Mouse (Mus musculus) retina, adult 2 months (tissue): ENCODE measurements around the gene Oxt.
"Not testable (repeated sequence)": the region's sequence is repeated elsewhere in the genome, so short reads cannot be mapped to it uniquely, and the experiment has no call there.

Experiments
- DNase-seq: peaks from one replicate; pipeline ENCODE4 v3.0.0-alpha.2; 2012; ENCODE audit warnings: low read depth, low spot score

The Oxt gene

DNA sequence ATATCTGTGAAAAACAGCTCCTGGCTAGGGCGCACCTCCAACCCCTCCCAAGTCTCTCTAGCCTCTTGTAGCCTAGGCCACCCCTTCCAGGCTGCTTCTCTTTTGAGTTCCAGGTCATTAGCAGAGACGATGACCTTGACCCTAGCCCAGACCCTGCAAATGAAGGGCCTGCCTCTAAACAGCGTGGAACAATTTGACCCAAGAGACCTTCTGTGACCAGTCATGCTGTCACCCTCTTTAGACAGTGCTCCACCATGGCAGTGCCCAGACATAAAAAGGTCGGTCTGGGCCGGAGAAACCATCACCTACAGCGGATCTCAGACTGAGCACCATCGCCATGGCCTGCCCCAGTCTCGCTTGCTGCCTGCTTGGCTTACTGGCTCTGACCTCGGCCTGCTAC lies at the start of gene Oxt:
Oxt (plus strand) TSS at position 301 of the 400 bp plus-strand sequence.
- DNase-seq = no peak

DNA sequence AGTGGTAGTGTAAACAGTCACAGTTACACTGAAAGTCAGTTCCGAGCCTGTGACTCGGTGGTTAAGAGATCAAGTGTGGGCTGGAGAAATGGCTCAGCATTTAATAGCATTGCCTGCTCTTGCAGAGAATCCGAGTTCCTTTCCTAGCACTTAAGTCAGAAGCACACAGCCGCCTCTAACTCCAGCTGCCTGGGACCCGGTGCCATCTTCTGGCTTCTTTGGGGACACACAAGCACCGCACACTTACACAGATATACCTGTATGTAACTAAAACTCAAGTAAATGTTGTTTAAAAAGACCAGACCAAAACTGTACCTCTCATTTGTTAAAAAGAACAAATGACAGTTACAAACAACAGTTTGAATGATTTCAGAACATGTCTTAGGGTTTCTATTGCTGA lies 47.5 kb upstream of the Oxt start:
- DNase-seq = no peak

DNA sequence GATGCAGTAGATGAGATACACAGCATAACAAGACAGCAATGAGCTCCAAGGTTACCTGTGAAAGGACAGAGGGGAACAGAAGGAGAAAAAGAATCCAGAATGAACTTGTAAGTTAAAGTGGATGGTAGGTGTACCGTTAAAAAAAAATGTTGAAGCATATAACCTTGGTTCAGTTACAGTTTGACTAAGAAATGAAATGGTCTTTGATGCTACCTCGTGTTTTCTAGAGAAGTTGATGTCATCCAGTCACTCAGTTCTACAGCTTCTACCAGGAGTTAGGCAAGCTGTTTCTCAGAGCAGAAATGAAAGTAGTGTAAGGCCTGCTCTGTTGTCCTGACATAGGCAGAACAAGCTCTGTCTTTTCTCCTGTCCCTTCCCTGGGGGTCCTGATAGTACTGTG lies 46.7 kb upstream of the Oxt start:
- no peak for DNase-seq

DNA sequence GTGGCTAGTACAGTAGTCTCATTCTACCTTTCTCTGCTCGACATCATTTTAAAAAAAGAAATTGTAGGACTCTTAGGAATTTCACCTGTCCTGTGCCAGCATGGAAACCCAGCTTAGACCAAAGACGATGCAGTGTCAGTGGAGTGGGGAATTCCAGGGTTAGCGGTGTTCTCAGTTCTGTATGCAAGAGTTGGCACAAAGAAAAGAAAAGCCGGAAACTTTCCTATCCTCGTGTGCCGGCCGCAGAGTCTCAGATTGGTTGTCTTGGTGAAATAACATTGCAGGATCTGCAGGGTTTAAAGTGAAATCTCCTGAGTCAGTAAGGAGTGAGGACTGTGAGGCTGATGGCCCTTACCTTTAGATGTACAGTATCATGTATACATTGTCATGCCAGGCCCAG lies 46.0 kb upstream of the Oxt start:
- no peak for DNase-seq

DNA sequence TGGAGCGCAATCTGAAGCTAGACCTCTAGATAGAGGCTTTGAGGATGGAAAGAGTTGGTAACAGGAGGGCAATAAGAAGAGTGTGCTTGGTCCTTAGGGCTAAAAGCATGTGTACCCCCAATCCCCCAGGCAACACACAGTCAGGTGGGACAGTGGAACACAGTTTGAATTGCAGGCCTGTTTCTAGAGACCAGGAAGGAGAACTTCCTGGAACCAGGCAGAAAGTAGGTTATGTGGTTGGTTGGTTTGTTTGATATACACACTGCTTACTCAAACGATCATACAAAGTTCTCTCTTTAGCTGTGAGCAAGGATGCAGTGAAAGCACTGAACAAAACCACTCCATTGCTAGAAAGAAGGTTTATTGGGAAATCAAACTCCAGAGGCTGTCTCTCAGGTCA lies 43.8 kb upstream of the Oxt start:
- no peak for DNase-seq

DNA sequence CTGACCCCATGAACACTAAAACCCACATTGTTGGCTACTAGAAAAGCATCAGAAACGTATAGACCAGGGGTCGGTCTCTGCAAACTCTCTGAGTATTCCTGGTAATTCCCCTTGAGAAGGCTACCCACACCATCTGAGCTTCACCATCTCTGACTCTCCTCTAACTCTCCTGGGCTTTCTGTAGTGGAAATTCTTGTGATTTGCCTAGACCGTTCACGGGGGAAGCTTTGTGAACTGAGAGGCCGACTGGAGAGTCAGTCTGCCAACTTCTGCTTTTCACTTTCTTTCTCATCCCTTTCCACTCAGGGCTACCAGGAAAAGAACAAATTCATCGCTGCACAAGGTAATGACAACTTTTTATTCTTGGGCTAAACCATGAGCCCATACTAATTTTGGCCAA lies 41.0 kb upstream of the Oxt start:
- no peak for DNase-seq

DNA sequence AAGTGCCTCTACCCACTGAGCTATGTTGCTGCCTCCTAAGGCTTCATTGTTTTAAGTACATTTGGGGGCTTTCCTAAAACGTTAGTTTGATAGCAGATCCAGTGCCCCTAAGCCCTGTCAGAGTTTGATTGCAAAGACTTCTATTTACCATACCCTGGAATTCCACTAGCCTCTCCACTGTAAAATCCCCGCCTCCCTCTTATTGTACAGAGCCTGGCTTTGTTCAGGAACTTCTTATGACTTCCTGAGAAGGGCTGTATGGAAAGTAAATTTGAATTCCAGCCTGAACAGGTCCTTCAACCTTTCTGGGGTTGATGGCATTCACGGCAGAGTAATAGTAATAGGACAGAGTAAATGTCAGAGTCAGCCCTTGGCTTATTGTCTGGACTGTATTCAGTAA lies 39.1 kb upstream of the Oxt start:
- DNase-seq = no peak

DNA sequence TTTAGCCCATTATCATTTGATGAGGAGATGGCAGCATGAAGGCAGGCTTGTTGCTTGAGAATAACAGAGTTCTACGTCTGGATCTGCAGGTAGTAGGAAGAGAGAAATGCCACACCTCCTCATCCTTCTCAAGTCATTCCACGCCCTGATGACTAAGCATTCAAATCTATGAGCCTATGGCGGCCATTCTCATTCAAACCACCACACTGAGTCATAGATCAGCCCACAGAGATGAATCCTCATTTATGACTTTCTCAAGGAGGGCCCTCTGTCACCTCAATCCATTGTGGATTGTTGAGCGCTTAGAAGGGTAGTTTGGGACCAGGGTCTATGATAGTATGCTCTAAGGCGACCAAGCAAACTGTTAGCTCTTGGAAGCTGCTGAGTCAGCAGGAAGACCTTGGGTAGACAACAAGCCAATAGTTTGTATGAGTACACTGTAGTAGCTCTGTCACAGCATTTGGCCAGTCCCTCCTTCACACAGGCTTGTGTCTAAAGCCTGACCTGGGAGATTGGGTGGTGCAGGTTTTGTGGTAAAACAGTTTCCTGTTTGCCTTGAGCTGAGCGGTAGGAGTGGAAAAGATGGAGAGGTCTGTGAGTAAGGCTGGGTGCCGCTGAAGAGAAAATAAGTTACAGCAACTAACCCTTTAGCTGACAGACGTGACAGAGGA lies 37.0 kb upstream of the Oxt start:
- DNase-seq = no peak

DNA sequence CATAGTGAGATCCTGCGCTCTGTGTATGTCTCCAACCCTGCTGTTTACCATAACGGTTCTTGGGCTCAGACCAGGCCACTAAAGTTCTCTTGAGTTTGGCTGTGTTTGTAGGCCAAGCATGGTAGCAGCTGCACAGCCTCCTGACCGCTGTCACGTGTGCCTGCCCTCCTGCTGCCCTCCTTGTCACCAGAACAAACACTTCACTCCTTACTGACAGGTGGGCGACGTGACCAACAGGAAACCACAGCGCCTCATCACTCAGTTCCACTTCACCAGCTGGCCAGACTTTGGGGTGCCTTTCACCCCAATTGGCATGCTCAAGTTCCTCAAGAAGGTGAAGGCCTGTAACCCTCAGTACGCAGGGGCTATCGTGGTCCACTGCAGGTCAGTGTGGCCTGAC lies 35.7 kb upstream of the Oxt start:
- no peak for DNase-seq

DNA sequence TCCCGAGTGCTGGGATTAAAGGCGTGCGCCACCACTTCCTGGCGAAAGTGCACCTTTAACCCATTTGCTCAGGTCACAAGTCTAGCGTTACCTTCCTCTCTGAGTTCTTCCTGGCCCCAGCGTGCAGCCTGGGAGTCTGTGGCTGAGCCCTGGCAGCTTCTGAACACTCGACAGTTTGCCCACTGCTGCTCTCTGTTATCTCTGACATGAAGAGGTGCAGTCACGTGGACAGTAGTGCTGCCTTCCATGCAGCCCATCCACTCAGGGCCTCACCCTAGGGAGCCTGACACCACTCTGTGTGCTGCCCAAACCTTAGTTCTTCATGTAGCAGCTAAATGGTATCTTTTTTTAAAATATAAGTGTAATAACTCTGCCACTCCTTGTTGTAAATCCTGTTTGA lies 29.0 kb upstream of the Oxt start:
- DNase-seq = no peak

DNA sequence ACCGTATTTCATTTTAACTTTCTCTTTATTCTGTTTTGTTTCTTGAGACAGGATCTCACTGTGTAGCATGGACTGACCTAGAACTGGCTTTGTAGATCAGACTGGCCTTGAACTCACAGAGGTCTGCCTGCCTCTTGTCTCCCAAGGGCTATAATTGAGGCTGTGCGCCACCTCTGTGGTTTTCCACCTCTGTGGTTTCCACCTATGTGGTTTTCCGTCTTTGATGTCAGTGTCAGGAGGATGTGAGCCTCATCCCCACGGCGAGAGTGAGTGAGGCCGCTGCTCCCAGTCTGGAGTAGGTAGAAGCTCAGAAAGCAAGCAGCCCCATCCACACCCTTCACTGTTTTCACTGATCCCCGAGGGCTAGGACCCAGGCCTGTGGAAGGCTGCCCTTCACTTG lies 21.1 kb upstream of the Oxt start:
- DNase-seq = no peak

DNA sequence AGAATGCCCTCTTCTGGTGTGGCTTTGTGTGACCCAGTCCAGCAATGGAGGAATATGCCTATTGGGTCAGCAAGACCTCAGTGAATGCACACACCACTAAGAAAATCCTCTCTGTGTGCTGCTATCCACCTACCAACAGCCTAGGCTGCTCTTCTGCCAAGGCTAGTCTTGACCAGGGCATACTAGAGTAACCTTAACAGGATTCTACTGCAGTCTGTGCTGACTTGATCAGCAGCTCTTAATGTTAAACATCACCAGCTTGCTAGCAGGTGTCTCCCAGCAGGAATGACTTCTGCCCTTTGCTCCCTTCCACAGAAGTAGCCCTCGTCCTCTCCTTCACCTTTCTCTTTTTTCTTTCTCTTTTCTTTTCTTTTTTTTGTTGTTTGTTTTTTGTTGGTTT lies 19.7 kb upstream of the Oxt start:
- DNase-seq = no peak

DNA sequence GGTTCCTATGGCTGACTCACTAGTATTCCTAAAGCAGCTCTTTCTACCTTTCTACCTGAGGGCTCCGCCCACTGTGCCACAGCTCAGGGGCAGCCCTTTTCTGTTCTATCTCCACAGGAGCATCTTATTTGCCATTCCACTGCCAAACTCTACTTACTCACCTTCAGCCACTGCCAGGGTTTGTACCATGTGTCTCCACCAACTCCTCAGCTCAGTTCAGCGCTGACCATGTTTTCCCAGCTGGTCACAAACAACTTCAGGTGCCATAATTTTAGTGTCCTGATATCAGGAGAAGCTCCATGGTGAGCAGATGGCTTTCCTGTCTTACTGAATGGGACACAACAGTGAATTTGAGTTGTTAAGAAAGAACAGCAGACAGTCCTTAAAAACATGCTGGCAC lies 18.5 kb upstream of the Oxt start:
- no peak for DNase-seq

DNA sequence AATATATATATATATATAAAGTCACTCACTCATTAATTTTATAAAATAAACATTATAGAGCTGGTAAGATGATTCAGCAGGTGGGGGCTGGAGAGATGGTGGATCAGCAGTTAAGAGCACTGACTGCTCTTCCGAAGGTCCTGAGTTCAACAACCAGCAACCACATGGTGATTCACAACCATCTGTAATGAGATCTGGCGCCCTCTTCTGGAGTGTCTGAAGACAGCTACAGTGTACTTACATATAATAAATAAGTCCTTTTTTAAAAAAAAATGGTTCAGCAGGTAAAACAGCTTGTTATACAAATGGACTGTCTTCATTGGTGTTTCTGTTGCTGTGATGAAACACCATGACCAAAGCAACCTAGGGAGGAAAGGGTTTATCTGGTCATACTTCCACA lies 18.0 kb upstream of the Oxt start:
- no peak for DNase-seq

DNA sequence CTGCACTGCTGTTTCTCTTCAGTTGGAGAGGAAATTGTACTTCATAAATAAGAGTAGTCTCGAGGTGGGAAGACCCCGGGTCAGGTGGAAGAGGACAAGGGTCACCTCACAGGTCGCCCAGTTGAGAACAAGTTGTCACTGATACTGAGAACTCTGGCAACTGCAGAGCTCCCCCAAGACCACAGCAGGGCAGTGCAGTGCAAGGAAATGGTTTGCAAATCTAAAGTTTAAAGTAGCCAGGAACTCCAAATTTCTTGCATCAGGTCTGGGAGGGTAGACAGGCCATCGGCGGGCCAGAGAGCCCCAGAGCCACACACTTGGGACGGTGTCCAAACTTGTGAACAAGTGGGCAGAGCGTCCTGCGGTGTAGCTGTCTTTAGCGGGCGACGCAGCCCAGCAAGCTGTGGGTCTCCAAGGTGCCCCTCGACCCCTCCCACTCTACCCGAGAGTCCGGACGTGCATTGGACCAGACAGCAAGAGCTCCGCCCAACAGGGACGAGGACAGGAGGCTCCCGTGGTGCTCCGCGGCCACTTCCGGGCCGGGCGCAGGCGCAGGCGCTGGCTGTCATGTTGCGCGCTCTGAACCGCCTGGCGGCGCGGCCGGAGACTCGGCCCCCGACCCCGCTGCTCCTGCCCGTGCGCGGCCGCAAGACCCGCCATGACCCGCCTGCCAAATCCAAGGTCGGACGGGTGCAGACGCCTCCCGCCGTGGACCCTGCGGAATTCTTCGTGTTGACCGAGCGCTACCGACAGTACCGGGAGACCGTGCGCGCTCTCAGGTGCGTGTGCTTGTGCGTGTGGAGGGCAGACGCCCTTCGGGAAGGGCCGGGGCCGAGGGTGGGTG lies 12.5 kb upstream of the Oxt start, which contains the start of gene Mrps26:
Mrps26 (plus strand) TSS at position 531 of the 844 bp plus-strand sequence.
- peak; percentile 78 for DNase-seq

DNA sequence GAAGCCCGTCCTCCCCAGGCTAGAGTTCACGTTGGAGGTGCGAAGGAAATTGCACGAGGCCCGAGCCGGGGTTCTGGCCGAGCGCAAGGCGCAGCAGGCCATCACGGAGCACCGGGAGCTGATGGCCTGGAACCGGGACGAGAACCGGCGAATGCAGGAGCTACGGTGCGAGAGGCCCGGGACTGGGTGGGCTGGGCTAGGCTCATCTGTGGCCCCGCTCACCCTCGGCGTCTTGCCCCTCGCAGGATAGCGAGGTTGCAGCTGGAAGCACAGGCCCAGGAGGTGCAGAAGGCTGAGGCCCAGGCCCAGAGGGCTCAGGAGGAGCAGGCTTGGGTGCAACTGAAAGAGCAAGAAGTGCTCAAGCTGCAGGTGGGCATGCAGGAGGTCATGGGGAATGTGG lies 11.9 kb upstream of the Oxt start:
- DNase-seq = no peak

DNA sequence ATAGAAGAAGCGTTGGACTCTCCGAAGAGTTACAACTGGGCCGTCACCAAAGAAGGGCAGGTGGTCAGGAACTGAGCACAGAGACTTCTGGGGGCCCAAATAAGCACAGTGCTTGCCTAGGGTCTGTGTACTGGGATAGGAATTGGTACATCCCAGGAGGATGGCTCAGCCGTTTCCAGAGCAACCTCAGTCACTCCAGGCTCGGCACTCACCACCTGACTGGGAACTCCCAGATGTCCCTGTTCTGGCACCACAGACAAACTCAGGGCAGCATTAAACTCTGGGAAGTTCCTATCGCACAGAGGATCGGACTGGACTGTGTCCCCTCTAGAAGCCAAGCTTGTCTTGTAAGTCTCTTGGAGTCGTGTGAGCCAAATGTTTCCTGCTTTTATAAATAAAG lies 11.0 kb upstream of the Oxt start:
- DNase-seq = no peak

DNA sequence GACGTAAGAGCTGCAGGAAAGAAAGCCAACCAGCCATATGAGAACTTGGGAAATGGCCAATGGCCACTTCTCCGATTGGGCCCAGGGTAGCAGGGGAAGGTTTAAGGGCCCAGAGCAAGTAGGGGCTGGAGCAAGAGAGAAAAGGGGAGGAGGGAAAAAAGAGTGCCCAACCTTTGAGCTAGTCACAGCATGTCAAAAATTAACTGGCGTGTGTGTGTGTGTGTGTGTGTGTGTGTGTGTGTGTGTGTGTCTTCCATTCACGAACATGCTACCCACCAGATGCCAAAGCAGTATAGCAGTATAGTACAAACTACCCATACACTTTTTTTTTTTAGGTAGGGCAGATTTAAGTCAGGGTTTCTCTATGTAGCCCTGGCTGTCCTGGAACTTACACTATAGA lies 7.1 kb upstream of the Oxt start:
- no peak for DNase-seq

DNA sequence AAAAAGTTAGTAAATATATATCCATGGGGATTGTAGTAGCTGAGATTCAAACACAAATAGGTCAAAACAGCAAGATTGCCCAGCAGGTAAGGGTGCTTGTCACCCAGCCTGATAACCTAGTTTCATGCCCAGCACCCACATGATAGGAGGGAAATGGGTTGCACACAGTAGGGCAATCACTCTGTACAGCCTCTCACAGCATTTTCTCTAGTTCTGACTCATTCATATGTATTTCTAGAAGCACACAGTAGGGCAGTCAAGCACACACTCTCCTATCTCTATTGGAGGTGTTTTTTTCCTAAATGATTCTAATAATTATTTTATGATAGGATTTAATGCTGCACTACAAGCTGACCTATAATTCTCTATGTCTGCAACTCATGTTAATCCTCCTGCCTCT lies 6.0 kb upstream of the Oxt start:
- no peak for DNase-seq

DNA sequence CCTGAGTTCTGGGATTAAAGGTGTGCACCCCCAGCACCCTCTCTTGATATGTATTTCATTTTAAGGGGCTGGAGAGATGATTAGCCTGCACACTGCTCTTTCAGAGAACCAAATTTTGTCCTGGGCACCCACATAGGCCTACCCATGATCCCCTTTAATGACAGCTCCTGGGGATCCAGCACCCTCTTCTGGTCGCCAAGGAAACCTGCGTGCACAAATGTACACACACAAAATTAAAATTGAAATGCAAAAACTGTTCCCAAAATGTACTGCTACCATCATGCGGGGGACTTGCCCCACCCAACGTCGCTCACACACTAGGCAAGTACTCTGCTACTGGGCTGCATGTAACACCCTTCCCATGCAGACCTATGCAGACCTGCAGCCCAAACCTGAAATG lies 1.0 kb upstream of the Oxt start:
- DNase-seq = no peak

DNA sequence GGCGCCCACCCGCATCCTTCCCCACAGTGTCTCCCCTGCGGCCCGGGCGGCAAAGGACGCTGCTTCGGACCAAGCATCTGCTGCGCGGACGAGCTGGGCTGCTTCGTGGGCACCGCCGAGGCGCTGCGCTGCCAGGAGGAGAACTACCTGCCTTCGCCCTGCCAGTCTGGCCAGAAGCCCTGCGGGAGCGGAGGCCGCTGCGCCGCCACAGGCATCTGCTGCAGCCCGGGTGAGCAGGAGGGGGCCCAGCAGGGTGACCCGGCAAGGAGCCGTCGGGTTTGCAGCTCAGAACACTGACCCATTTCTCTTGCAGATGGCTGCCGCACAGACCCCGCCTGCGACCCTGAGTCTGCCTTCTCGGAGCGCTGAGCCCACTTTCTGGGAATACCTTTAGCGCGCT lies 591 bp downstream of the Oxt start:
- DNase-seq = not testable (repeated sequence)

DNA sequence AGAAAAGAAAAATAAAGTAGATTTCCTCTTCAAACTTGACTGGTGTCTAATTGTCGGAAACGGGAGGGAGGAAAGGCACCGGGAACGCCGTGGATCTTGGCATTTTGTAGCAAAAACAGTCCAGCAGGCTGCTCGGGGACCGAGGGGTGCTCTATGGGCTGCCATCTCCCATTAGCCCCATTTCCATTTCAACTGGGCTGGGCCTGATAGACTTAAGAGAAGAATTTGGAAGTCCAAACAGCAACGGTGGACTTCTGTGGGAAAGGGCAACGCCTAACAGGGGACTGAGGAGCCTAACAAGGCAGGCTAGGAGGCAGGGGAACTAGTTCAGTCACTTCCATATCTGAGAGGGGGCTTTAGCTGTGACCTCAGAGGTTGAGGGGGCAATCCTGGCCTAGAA lies 1.0 kb downstream of the Oxt start:
- no peak for DNase-seq

DNA sequence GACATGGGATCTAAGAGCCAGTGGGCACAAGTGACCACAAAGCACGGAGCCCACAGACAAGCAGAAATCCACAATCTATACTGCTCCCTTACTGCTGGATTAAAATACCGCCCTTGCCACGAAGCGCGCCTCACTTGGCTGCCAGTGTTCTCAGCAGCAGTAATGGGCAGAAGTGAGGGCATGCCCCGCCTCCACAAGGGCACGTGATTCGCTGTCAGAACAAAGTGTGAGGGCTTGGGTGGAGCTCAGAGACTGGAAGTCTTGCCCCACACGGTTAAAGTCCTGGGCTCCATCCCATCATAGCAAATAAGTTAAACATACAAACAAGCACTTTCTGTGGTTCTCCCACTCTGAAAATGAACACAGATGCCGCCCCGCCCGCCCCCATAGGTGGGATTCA lies 1.7 kb downstream of the Oxt start:
- DNase-seq = no peak
